Mouse (Mus musculus): ENCODE data around the gene Taf6.

- TF ChIP-seq POLR2A (IDR thresholded peaks at IDR 0.05; ENCODE audit: borderline replicate concordance, insufficient read depth, low read length) = no peak
- TF ChIP-seq CTCF (IDR thresholded peaks at IDR 0.05; ENCODE audit: borderline replicate concordance, insufficient read depth, low read depth, low read length) = no peak
Measured at GRCm38 (mm10) chr5:138226491-138226890, 39.2 kb upstream of the Taf6 start.

Data from cerebellum, adult 2 months (tissue).